Mouse (Mus musculus): ENCODE results near the gene Sf3a1. TPM values are rescaled to one million over a fixed set of nuclear protein-coding genes. Genes with fewer than 3 reads are reported as not detected.
A peak's percentile ranks its signal among the peaks of the same experiment; 100 is the strongest.
"Not testable (repeated sequence)": the region's sequence is repeated elsewhere in the genome, so short reads cannot be mapped to it uniquely, and the experiment has no call there.

Gene Sf3a1
- polyA plus RNA-seq, 1 experiment from 2014 or later: 43.1 TPM

DNA sequence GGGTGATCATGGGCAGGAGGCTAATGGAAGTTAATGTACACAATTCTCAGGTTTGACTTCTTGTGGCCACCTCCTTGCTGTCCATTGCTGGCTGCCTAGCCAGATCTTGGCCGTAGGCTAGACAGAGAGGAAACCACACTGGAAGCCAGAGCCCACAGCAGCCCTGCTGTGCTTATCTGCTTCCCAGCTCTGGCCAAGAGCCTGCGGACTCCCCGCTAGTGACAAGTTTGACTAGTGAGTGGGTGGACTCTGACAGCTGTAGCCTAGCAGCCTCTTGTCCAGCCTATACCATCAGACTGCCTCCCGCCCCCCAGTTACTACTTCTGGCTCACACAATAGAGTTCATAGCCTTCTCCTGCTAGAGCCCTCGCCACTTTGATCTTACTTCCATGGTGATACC is 40.5 kb upstream of the Sf3a1 start:
- no peak overlapping the region for H3K4me2 ChIP-seq
- 16% methylated on average over 5 of the region's 5 CpGs for WGBS

DNA sequence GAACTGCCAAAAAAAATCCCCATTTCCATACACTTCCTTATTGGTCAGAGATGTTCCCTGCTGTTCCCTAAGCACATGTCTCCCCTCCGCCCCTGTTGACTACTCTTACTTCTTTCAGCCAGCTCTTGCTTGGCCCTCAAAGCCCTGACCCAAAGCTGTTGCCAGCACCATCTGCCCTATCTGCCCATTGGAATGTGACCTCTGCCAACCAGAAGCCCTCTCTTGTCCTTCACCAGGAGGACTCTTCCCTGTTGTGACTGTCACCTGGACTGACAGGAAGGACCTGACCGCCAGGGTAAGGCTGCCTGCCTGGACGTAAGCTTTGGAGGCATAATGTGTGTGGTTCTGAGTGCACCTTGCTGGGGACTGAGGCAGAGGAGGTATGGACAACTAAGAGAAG is 38.5 kb upstream of the Sf3a1 start:
- no peaks in the 10 kb centered on the region for H3K36me3 ChIP-seq
- peaks cover 35% of the 10 kb centered on the region for H3K4me1 ChIP-seq (replicated peaks)
- H3K9me3 ChIP-seq (replicated peaks): peaks cover 16% of the 10 kb centered on the region
- no peak overlapping the region for H3K4me3 ChIP-seq
- no peak overlapping the region for H3K4me2 ChIP-seq
- no peak overlapping the region for H3K27ac ChIP-seq (ENCODE audit: poor library complexity, severe bottlenecking)
- ATAC-seq (ENCODE audit: insufficient number of reproducible peaks, low FRiP score): no peak
- peaks cover 20% of the 10 kb centered on the region for H3K27me3 ChIP-seq (replicated peaks)
- H3K9ac ChIP-seq: no peak overlapping the region
- 79% methylated on average over 3 of the region's 3 CpGs for WGBS

More for the DNA sequence above, 40.5 kb upstream of the Sf3a1 start:
- Histone ChIP-seq H3K4me1 (replicated peaks) (peaks cover 37% of the 10 kb centered on the region), H3K4me3 (no peak overlapping the region), H3K27me3 (replicated peaks) (peaks cover 28% of the 10 kb centered on the region), H3K9me3 (replicated peaks) (no peaks in the 10 kb centered on the region), H3K36me3 (no peaks in the 10 kb centered on the region), H3K9ac (no peak overlapping the region), H3K27ac (ENCODE audit: poor library complexity, severe bottlenecking) (no peak overlapping the region)
- no peak for ATAC-seq (ENCODE audit: insufficient number of reproducible peaks, low FRiP score)

DNA sequence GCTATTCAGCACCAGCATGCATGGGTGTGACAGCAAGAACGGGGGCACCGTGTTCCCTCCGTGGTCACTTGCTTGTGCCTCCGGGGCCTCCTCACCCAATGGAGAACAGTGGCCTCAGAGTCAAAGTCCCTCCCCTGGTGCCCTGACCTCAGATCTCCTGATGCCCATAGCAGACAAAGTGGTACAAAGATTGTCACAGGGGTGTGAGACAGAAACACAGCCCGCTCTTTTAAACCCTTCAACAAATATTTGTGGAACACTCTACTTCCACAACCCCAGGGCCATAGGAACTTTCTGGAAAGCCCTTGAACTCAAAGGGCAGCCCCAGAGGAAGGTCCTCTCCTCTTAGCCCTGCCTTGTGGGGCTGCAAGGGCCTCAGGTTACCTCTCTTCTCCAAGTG is 37.9 kb upstream of the Sf3a1 start:
- Histone ChIP-seq H3K4me1 (replicated peaks) (peaks cover 30% of the 10 kb centered on the region), H3K4me2 (no peak overlapping the region), H3K36me3 (no peaks in the 10 kb centered on the region), H3K9ac (no peak overlapping the region), H3K27me3 (replicated peaks) (peaks cover 15% of the 10 kb centered on the region), H3K27ac (ENCODE audit: poor library complexity, severe bottlenecking) (no peak overlapping the region), H3K4me3 (no peak overlapping the region), H3K9me3 (replicated peaks) (peaks cover 19% of the 10 kb centered on the region)
- ATAC-seq (ENCODE audit: insufficient number of reproducible peaks, low FRiP score): no peak
- WGBS: 77% methylated on average over 5 of the region's 5 CpGs

- no peak for ATAC-seq (ENCODE audit: insufficient number of reproducible peaks, low FRiP score)
- WGBS: 68% methylated on average over 10 of the region's 10 CpGs
- no peak within 1 kb of the TSS for H3K4me3 ChIP-seq
Measured at GRCm38 (mm10) chr11:4122742-4123579, 37.2 kb upstream of the Sf3a1 start, which contains the start of gene Sec14l2. Sec14l2 (minus strand) TSS chr11:4123415.

GRCm38 (mm10) chr11:4123922-4124321 is 36.2 kb upstream of the Sf3a1 start:
- H3K4me1 ChIP-seq (replicated peaks): peaks cover 14% of the 10 kb centered on the region
- 52% methylated on average over 5 of the region's 5 CpGs for WGBS
- H3K9me3 ChIP-seq (replicated peaks): peaks cover 19% of the 10 kb centered on the region
- no peaks in the 10 kb centered on the region for H3K36me3 ChIP-seq
- peaks cover 8% of the 10 kb centered on the region; the same call in 1 of the 2 replicates for H3K27me3 ChIP-seq (replicated peaks)
- H3K9ac ChIP-seq: no peak overlapping the region
- no peak overlapping the region for H3K4me2 ChIP-seq
- no peak for ATAC-seq (ENCODE audit: insufficient number of reproducible peaks, low FRiP score)
- no peak overlapping the region for H3K4me3 ChIP-seq
- H3K27ac ChIP-seq (ENCODE audit: poor library complexity, severe bottlenecking): no peak overlapping the region

More at GRCm38 (mm10) chr11:4122742-4123579, 37.2 kb upstream of the Sf3a1 start, which contains the start of gene Sec14l2:
- Histone ChIP-seq H3K27me3 (replicated peaks) (peaks cover 9% of the 10 kb centered on the region; the same call in 1 of the 2 replicates), H3K36me3 (no peaks in the 10 kb centered on the region), H3K4me1 (replicated peaks) (peaks cover 22% of the 10 kb centered on the region), H3K4me2 (no peak within 1 kb of the TSS), H3K27ac (ENCODE audit: poor library complexity, severe bottlenecking) (no peak within 1 kb of the TSS), H3K9ac (no peak within 1 kb of the TSS), H3K9me3 (replicated peaks) (peaks cover 19% of the 10 kb centered on the region)

- no peak overlapping the region for H3K4me2 ChIP-seq
- ATAC-seq (ENCODE audit: insufficient number of reproducible peaks, low FRiP score): no peak
Measured at GRCm38 (mm10) chr11:4127059-4127458, 33.1 kb upstream of the Sf3a1 start.

GRCm38 (mm10) chr11:4128461-4128860 is 31.7 kb upstream of the Sf3a1 start:
- 81% methylated on average over 4 of the region's 4 CpGs for whole genome bisulfite sequencing

More at GRCm38 (mm10) chr11:4127059-4127458, 33.1 kb upstream of the Sf3a1 start:
- 74% methylated on average over 1 of the region's 1 CpGs for WGBS
- H3K27ac ChIP-seq (ENCODE audit: poor library complexity, severe bottlenecking): no peak overlapping the region
- 0 out of 2 replicates have a peak, but pooled peaks cover 3% of the 10 kb centered on the region for H3K4me1 ChIP-seq (replicated peaks)
- peaks cover 19% of the 10 kb centered on the region for H3K9me3 ChIP-seq (replicated peaks)
- H3K9ac ChIP-seq: no peak overlapping the region
- no peaks in the 10 kb centered on the region for H3K36me3 ChIP-seq
- no peaks in the 10 kb centered on the region for H3K27me3 ChIP-seq (replicated peaks)
- H3K4me3 ChIP-seq: no peak overlapping the region

DNA sequence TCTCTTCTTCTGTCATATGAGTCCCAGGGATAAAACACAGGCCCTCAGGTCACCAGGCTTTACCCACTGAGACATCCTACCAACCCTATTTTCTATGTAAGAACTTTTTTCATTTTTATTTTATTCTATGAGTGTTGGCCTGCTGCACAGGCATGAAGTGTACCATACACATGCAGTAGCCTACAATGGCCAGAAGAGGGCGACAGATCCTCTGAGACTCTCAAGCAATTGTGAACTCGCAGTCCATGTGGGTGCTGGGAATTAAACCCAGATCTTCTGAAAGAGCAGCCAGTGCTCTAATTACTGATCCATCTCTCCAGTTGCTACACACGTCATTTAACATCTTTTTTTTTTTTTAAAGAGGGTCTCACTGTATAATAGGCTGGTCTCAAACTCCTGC is 26.7 kb upstream of the Sf3a1 start:
- Histone ChIP-seq H3K9me3 (replicated peaks) (0 out of 2 replicates have a peak, but pooled peaks cover 4% of the 10 kb centered on the region), H3K4me2 (no peak overlapping the region), H3K4me3 (no peak overlapping the region), H3K27me3 (replicated peaks) (no peaks in the 10 kb centered on the region), H3K9ac (no peak overlapping the region), H3K36me3 (peaks cover 13% of the 10 kb centered on the region), H3K27ac (ENCODE audit: poor library complexity, severe bottlenecking) (no peak overlapping the region), H3K4me1 (replicated peaks) (peaks cover 12% of the 10 kb centered on the region)
- 47% methylated on average over 3 of the region's 3 CpGs for WGBS
- no peak for ATAC-seq (ENCODE audit: insufficient number of reproducible peaks, low FRiP score)

More at GRCm38 (mm10) chr11:4128461-4128860, 31.7 kb upstream of the Sf3a1 start:
- H3K36me3 ChIP-seq; ATAC-seq (ENCODE audit: insufficient number of reproducible peaks, low FRiP score); H3K4me2 ChIP-seq; H3K4me3 ChIP-seq; H3K27me3 ChIP-seq (replicated peaks); H3K9ac ChIP-seq; H3K4me1 ChIP-seq (replicated peaks); H3K27ac ChIP-seq (ENCODE audit: poor library complexity, severe bottlenecking): not testable (repeated sequence)
- peaks cover 20% of the 10 kb centered on the region for H3K9me3 ChIP-seq (replicated peaks)

DNA sequence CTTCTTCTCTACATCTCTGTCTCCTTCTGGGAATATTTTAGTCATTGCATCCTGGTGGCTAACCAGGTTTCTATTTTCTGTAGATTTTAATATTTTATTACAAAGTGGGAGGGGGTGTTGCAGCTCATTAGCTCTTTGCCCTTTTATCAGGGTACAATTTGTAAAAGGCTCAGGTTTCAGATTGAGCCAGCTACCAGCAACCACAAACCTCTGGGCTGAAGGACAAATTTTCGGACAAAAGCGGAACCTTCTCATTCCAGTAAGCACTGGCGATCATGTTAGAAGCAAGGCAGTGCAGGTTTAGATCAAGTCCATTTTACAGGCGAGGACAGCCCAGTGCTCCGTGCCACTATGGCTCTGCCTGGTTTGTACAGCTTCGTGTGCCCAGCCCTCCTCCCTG is 25.8 kb upstream of the Sf3a1 start:
- WGBS: 54% methylated on average over 6 of the region's 6 CpGs
- Histone ChIP-seq H3K4me2 (peak overlapping the region; percentile 20; the same call in 1 of the 2 replicates), H3K4me3 (0 out of 2 replicates have a peak overlapping the region, but pooled peaks have one; percentile 89)

GRCm38 (mm10) chr11:4134986-4135935 is 24.9 kb upstream of the Sf3a1 start, which contains the start of gene Rnf215:
Rnf215 (plus strand) TSS chr11:4135202.
- Histone ChIP-seq H3K27ac (ENCODE audit: poor library complexity, severe bottlenecking) (peak within 1 kb of the TSS; percentile 61; the same call in 1 of the 2 replicates), H3K9me3 (replicated peaks) (0 out of 2 replicates have a peak, but pooled peaks cover 4% of the 10 kb centered on the region), H3K4me1 (replicated peaks) (peaks cover 12% of the 10 kb centered on the region), H3K4me2 (peak within 1 kb of the TSS; percentile 83), H3K9ac (peak within 1 kb of the TSS; percentile 95), H3K27me3 (replicated peaks) (no peaks in the 10 kb centered on the region), H3K4me3 (peak within 1 kb of the TSS; percentile 89), H3K36me3 (peaks cover 25% of the 10 kb centered on the region)
- WGBS: 3% methylated on average over 65 of the region's 66 CpGs
- ATAC-seq (ENCODE audit: insufficient number of reproducible peaks, low FRiP score): peak; percentile 95

More for the DNA sequence above, 25.8 kb upstream of the Sf3a1 start:
- no peak overlapping the region for H3K27ac ChIP-seq (ENCODE audit: poor library complexity, severe bottlenecking)
- H3K9me3 ChIP-seq (replicated peaks): 0 out of 2 replicates have a peak, but pooled peaks cover 4% of the 10 kb centered on the region
- peak overlapping the region; percentile 7; the same call in 1 of the 2 replicates for H3K9ac ChIP-seq
- ATAC-seq (ENCODE audit: insufficient number of reproducible peaks, low FRiP score): no peak
- no peaks in the 10 kb centered on the region for H3K27me3 ChIP-seq (replicated peaks)
- H3K4me1 ChIP-seq (replicated peaks): peaks cover 12% of the 10 kb centered on the region
- peaks cover 17% of the 10 kb centered on the region for H3K36me3 ChIP-seq
